Mouse (Mus musculus) bone marrow macrophage, adult 2 months (primary cell): ENCODE measurements at regions not wholly inside any gene's neighbourhood (a gene's known extent, or its start where the extent isn't known, plus 50 kb on each side); places are given as distances from the start of the nearest gene placed in this dataset.

ENCODE experiments used
- CTCF ChIP-seq: IDR thresholded peaks from 2 replicates; pipeline ENCODE4 v1.5.1; 2012; ENCODE audit warnings: low read depth, mild to moderate bottlenecking, low read length, moderate library complexity
- POLR2A ChIP-seq: IDR thresholded peaks from 2 replicates; pipeline ENCODE4 v1.6.1; 2012; ENCODE audit warnings: mild to moderate bottlenecking, low read depth, low read length, borderline replicate concordance

DNA sequence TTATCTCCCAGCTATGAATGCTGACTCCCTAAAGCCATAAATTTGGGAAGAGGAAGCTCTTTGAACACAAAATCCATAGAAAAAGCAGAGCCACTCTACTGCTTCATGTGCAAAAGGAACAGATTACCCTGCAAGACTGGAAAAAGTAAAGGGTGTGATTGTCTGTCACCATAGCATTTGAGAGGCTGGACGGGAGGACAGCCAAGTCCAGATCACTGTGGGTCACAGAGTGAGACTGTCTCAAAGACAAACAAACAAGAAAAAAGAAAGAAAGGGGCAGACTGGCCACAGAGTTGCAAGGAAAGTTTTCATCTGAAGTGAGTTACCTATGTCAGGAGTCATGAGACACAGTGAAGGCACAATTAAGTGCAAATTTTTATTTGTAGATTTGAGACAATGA lies 150.7 kb upstream of the Ccn2 start:
- TF ChIP-seq CTCF (no peak), POLR2A (no peak)
